ENCODE assay signal across 11 mouse cellular contexts in the genomic region with DNA sequence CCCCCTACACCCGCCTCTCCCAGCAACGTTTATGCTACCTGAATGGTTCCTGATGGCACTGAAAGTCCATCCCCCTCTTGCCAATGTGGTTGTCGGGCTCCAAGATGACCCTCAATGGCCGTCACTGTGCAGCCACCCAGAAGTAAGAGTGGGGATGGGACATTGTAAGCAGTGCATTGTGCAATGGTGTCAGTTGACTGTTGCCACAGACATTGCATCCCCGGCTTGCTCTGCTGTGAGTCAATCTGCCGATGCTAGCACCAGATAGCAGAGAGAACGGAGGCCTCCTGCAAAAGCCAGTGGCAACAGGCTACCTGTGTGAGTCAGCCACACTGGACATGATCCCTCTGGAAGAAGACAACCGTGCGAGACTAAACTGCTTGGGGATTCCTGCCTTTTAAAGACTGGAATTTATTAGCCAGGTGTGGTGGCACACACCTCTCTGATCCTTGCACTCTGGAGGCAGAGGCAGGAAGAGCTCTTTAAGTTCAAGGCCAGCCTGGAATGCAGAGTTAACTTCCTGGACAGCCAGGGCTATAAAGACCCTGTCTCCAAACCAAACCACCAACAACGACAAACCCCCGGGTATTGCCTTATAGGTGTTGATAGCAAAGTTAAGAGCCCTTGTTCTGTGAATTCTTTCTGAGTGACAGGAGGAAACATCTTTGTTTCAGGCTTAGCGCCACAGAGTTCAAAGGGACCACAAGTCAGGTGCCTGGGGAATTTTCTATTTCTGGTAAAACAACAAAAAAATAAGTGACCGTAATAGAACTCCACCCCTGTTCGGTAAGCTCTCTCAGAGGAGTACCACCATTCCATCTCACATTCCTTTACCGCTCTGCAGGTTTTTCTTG. TPM values are rescaled to one million over a fixed set of nuclear protein-coding genes. Genes with fewer than 3 reads are reported as not detected.
DNase-seq lines count a peak whose midpoint lies in the region; ATAC-seq lines count a peak whose summit lies in the region.
"Had no signal": no experiment of that assay in that cellular context is flagged by ENCODE, and none has a peak within 500 bp of the region (broad histone marks: within the 10 kb centered on the region; RNA-seq: fewer than 3 reads in every experiment).

No protein-coding gene starts in this region.

- no peak for ATAC-seq in lung, embryonic 16.5 days (ENCODE audit: low read depth)
- peak; percentile 26 for ATAC-seq in inflammation-experienced regulatory T-cells, adult 6 months
- no peak for ATAC-seq in heart, embryonic 11.5 days (replicated peaks; ENCODE audit: insufficient number of reproducible peaks, low FRiP score, low TSS enrichment)

- no peak for DNase-seq in lung, postnatal 14 days
- DNase-seq in ES-CJ7 (ENCODE audit: low read depth, low spot score): peak; percentile 58
- DNase-seq in naive thymus-derived CD4-positive, alpha-beta T cell, adult 2 months (ENCODE audit: low read depth): peak; percentile 78
- no peak for DNase-seq in embryonic facial prominence, embryonic 10.5 days (ENCODE audit: low spot score)
- DNase-seq: cerebellum, adult 9-11 months; kidney, adult 11 months had no signal

- H3K4me3 ChIP-seq in lung, embryonic 16.5 days (ENCODE audit: low read length): no peak overlapping the region
- no peak overlapping the region for H3K4me3 ChIP-seq in heart, embryonic 11.5 days (ENCODE audit: low read depth, low read length)
- no peak overlapping the region for H3K4me3 ChIP-seq in embryonic facial prominence, embryonic 10.5 days
- H3K4me3 ChIP-seq: limb, embryonic 13.5 days; midbrain, embryonic 12.5 days had no signal

- 0 out of 2 replicates have a peak overlapping the region, but pooled peaks have one; percentile 12 for H3K27ac ChIP-seq in lung, embryonic 16.5 days (ENCODE audit: low read length)
- no peak overlapping the region for H3K27ac ChIP-seq in heart, embryonic 11.5 days (ENCODE audit: low read depth, low read length)
- H3K27ac ChIP-seq in embryonic facial prominence, embryonic 10.5 days (replicated peaks): no peak overlapping the region
- H3K27ac ChIP-seq: limb, embryonic 13.5 days; midbrain, embryonic 12.5 days had no signal

- H3K4me2 ChIP-seq in lung, embryonic 16.5 days (ENCODE audit: low read depth, low read length): no peak overlapping the region
- H3K4me2 ChIP-seq in heart, embryonic 11.5 days: no peak overlapping the region
- H3K4me2 ChIP-seq: limb, embryonic 13.5 days; midbrain, embryonic 12.5 days had no signal

- H3K4me1 ChIP-seq in lung, embryonic 16.5 days (replicated peaks; ENCODE audit: control insufficient read depth, insufficient read depth, low read length): peaks cover 22% of the 10 kb centered on the region
- H3K4me1 ChIP-seq in heart, embryonic 11.5 days (ENCODE audit: control insufficient read depth, insufficient read depth, low read length): peaks cover 7% of the 10 kb centered on the region
- H3K4me1 ChIP-seq in embryonic facial prominence, embryonic 10.5 days: peaks cover 32% of the 10 kb centered on the region

- no peaks in the 10 kb centered on the region for H3K9me3 ChIP-seq in lung, embryonic 16.5 days (ENCODE audit: control insufficient read depth, low read length)
- no peaks in the 10 kb centered on the region for H3K9me3 ChIP-seq in heart, embryonic 11.5 days (replicated peaks; ENCODE audit: control insufficient read depth, low read length)
- H3K9me3 ChIP-seq in embryonic facial prominence, embryonic 10.5 days: no peaks in the 10 kb centered on the region
- H3K9me3 ChIP-seq: limb, embryonic 13.5 days; midbrain, embryonic 12.5 days had no signal

- H3K36me3 ChIP-seq in lung, embryonic 16.5 days (ENCODE audit: control insufficient read depth, insufficient read depth, low read length): peaks cover 14% of the 10 kb centered on the region
- H3K36me3 ChIP-seq in heart, embryonic 11.5 days (ENCODE audit: control insufficient read depth, insufficient read depth, low read length): peaks cover 6% of the 10 kb centered on the region; the same call in 1 of the 2 replicates
- peaks cover 58% of the 10 kb centered on the region for H3K36me3 ChIP-seq in embryonic facial prominence, embryonic 10.5 days (replicated peaks)

- no peak overlapping the region for H3K9ac ChIP-seq in lung, embryonic 16.5 days (ENCODE audit: low read length)
- H3K9ac ChIP-seq in heart, embryonic 11.5 days (ENCODE audit: low read depth, low read length): no peak overlapping the region
- H3K9ac ChIP-seq: limb, embryonic 13.5 days; midbrain, embryonic 12.5 days had no signal

- no peaks in the 10 kb centered on the region for H3K27me3 ChIP-seq in lung, embryonic 16.5 days (ENCODE audit: control insufficient read depth, insufficient read depth, low read depth, low read length)
- peaks cover 19% of the 10 kb centered on the region for H3K27me3 ChIP-seq in heart, embryonic 11.5 days (ENCODE audit: control insufficient read depth, insufficient read depth, low read length)
- no peaks in the 10 kb centered on the region for H3K27me3 ChIP-seq in embryonic facial prominence, embryonic 10.5 days (replicated peaks; ENCODE audit: low read depth, poor library complexity, severe bottlenecking)
- H3K27me3 ChIP-seq: limb, embryonic 13.5 days; midbrain, embryonic 12.5 days had no signal

- 76% methylated on average over 15 of the region's 15 CpGs for WGBS in lung, embryonic 16.5 days
- WGBS in heart, embryonic 11.5 days (ENCODE audit: insufficient replicate concordance): 84% methylated on average over 15 of the region's 15 CpGs
- 87% methylated on average over 15 of the region's 15 CpGs for WGBS in embryonic facial prominence, embryonic 10.5 days

RNA-seq across cellular contexts. Expression of a gene that starts 16.7 kb away (rescaled TPM):
- 11.4 and 13.2 TPM in 2 replicates for polyA plus RNA-seq in lung, embryonic 16.5 days (2015; fragmentation: Nextera tagmentation; extraction: Ambion mirVana)
- polyA plus RNA-seq in inflammation-experienced regulatory T-cells, adult 6 months (2017; shearing (Covaris generic)): under 1 TPM in 1 of 3 experiments, not detected in 2; 0.34 TPM
- 208 and 237 TPM in 2 replicates for polyA plus RNA-seq in heart, embryonic 11.5 days (2014; fragmentation: Nextera tagmentation; extraction: Ambion mirVana)
- polyA plus RNA-seq in embryonic facial prominence, embryonic 10.5 days (2016; fragmentation: Nextera tagmentation; extraction: Ambion mirVana): 2.5 and 3.4 TPM in 2 replicates

RNA-seq across cellular contexts. Expression of a gene that starts 16.9 kb away (rescaled TPM):
- 738 and 739 TPM in 2 replicates for polyA plus RNA-seq in lung, embryonic 16.5 days (2015; fragmentation: Nextera tagmentation; extraction: Ambion mirVana)
- 100 to 1,000 TPM; 630 to 948 (median 795) TPM for polyA plus RNA-seq in inflammation-experienced regulatory T-cells, adult 6 months (2017; shearing (Covaris generic))
- polyA plus RNA-seq in heart, embryonic 11.5 days (2014; fragmentation: Nextera tagmentation; extraction: Ambion mirVana): 878 and 906 TPM in 2 replicates
- 439 and 451 TPM in 2 replicates for polyA plus RNA-seq in embryonic facial prominence, embryonic 10.5 days (2016; fragmentation: Nextera tagmentation; extraction: Ambion mirVana)

Comparison
In these comparisons a context has a peak if more than half of its experiments do, and no peak if none do; other contexts are left out.
1. DNase-seq: peak in ES-CJ7 (single experiment) and naive thymus-derived CD4-positive, alpha-beta T cell, adult 2 months (single experiment); none in lung, postnatal 14 days (single experiment) and embryonic facial prominence, embryonic 10.5 days (single experiment).
2. RNA of a gene that starts 16.7 kb away (polyA plus RNA-seq): 208 to 237 TPM in heart, embryonic 11.5 days; 11.4 to 13.2 TPM in lung, embryonic 16.5 days, 2.5 to 3.4 TPM in embryonic facial prominence, embryonic 10.5 days and 0.34 TPM in inflammation-experienced regulatory T-cells, adult 6 months; every median in the first group is over 10 times any median in the second.